Mouse (Mus musculus): ENCODE data around the gene Ube2c.

GRCm38 (mm10) chr2:164776801-164777200, 7.1 kb downstream of the Ube2c start:
- TF ChIP-seq CTCF (IDR thresholded peaks at IDR 0.05), result no peak
- TF ChIP-seq EP300 (IDR thresholded peaks at IDR 0.05; ENCODE audit: insufficient read depth, low read depth, low read length), result no peak

All from heart, adult 2 months (tissue).